Mouse (Mus musculus) C2C12 (cell line): ENCODE measurements around the gene Rabggta. TPM values are rescaled to one million over a fixed set of nuclear protein-coding genes. Genes with fewer than 3 reads are reported as not detected.
A peak's percentile ranks its signal among the peaks of the same experiment; 100 is the strongest.

Experiments used
- H3K27me3 ChIP-seq: one replicate; pipeline ENCODE4 v1.6.1; 2011; ENCODE audit not compliant: control insufficient read depth, insufficient read depth, insufficient read length
- H3K36me3 ChIP-seq: one replicate; pipeline ENCODE4 v1.6.1; 2011; ENCODE audit not compliant: control insufficient read depth, insufficient read depth
- H3K4me3 ChIP-seq: one replicate; pipeline ENCODE4 v1.5.1; 2011; ENCODE audit warnings: mild to moderate bottlenecking, control low read depth; ENCODE audit not compliant: poor library complexity, insufficient read depth, severe bottlenecking
- H3K79me2 ChIP-seq: one replicate; pipeline ENCODE4 v1.6.1; 2011; ENCODE audit not compliant: control insufficient read depth, insufficient read depth
- H3K79me3 ChIP-seq: one replicate; pipeline ENCODE4 v1.6.1; 2011; ENCODE audit warnings: low read depth, control low read depth
- H3ac ChIP-seq: one replicate; pipeline ENCODE3; 2011; ENCODE audit warnings: low read depth; ENCODE audit not compliant: control insufficient read depth, insufficient read length
- CEBPB ChIP-seq: IDR thresholded peaks from one replicate; pipeline ENCODE4 v1.6.1; 2011; ENCODE audit warnings: low read depth, mild to moderate bottlenecking, control low read depth, moderate library complexity
- CTCF ChIP-seq: IDR thresholded peaks from one replicate; pipeline ENCODE4 v1.5.1; 2011; ENCODE audit not compliant: control insufficient read depth, insufficient read depth, insufficient read length
- FOSL1 ChIP-seq: IDR thresholded peaks from one replicate; pipeline ENCODE4 v1.8.0; 2011; ENCODE audit warnings: mild to moderate bottlenecking, low read length; ENCODE audit not compliant: poor library complexity, insufficient read depth, severe bottlenecking
- MAX ChIP-seq: IDR thresholded peaks from one replicate; pipeline ENCODE4 v1.6.1; 2011; ENCODE audit warnings: mild to moderate bottlenecking, control low read depth
- MYOD1 ChIP-seq: IDR thresholded peaks from one replicate; pipeline ENCODE4 v1.6.1; 2011; ENCODE audit warnings: low read depth; ENCODE audit not compliant: control insufficient read depth, insufficient read length
- MYOG ChIP-seq: IDR thresholded peaks from one replicate; pipeline ENCODE4 v1.6.1; 2011; ENCODE audit not compliant: control insufficient read depth, insufficient read length; ENCODE audit errors: extremely low read depth
- USF1 ChIP-seq: IDR thresholded peaks from one replicate; pipeline ENCODE4 v1.6.1; 2011; ENCODE audit warnings: low read depth, mild to moderate bottlenecking, control low read depth, moderate library complexity
- long read RNA-seq, 2 experiments: library from polyadenylated mRNA; unstranded; transcript quantifications; one replicate each; pipeline ENCODE4 v2.0.0; 2019 to 2020
- polyA plus RNA-seq: library from polyadenylated mRNA; unstranded; fragments of >200 nt; fragmentation: generic; extraction: Trizol; gene quantifications from one replicate; pipeline ENCODE4 v1.2.1, GENCODE M21; 2012; ENCODE audit warnings: missing spikeins

Rabggta gene
- 11.9 TPM for polyA plus RNA-seq
- long read RNA-seq, experiment 1, transcript Rabggta-202 (17 exons, 1,886 nt): major isoform, 13 of 23 reads
- long read RNA-seq, experiment 1, partial matches to known transcripts: 3 of 23 reads
- long read RNA-seq, experiment 1, other reads (novel, unspliced or antisense): 6 of 23 reads
- long read RNA-seq, experiment 2, transcript Rabggta-202 (17 exons, 1,886 nt): major isoform, 78 of 118 reads
- long read RNA-seq, experiment 2, transcript Rabggta-203 (16 exons, 2,547 nt): minor isoform, 13 of 118 reads
- long read RNA-seq, experiment 2, partial matches to known transcripts: 12 of 118 reads
- long read RNA-seq, experiment 2, other reads (novel, unspliced or antisense): 14 of 118 reads

DNA sequence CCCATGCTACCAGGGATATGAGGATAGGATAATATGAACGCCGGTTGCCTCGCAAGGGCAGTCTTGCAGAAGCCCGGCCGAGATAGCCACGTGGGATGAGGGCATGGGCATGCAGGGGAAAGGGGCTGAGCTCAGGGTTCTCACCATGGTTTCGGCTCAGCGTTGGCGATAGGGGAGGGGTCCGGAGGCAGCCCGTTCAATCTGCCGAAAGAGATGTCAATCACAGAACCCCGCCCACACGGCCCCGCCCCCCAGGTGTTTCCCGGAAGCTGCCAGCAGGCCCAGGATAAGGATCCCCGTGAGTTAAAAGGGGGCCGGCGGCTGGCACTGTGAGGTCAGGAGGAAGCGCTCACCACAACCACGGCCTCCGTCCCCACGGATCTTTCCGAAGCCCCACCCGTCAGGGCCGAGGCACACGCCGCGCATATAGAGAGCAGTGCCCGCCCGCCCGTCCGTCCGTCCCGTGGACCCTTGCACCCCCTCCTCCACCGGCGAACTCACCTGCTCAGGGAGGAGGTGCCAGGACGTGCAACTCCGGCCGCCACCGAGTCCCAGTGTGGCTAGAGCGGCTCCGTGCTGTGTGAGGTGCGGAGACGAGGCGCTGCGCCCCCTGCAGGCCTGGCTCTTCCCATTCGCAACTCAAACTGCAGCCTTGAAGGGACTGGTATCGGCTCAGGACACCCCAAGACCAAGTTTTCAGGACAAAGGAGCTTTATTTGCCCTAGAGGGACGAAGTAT lies at the start of gene Rabggta:
Rabggta (minus strand) TSS at position 564 of the 738 bp plus-strand sequence.
- peak within 1 kb of the TSS; percentile 43 for H3K4me3 ChIP-seq
- H3K79me2 ChIP-seq: no peaks in the 10 kb centered on the region
- H3ac ChIP-seq: peak within 1 kb of the TSS; percentile 91
- TF ChIP-seq FOSL1: no peak
- no peak for TF ChIP-seq CEBPB
- TF ChIP-seq USF1: no peak
- peak; percentile 99 for TF ChIP-seq CTCF
- peak; percentile 80 for TF ChIP-seq MAX
- TF ChIP-seq MYOD1: no peak
- H3K79me3 ChIP-seq: no peaks in the 10 kb centered on the region
- no peaks in the 10 kb centered on the region for H3K27me3 ChIP-seq
- peaks cover 6% of the 10 kb centered on the region for H3K36me3 ChIP-seq

- H3K4me3 ChIP-seq: no peak overlapping the region
- no peaks in the 10 kb centered on the region for H3K79me3 ChIP-seq
- H3K36me3 ChIP-seq: no peaks in the 10 kb centered on the region
- H3ac ChIP-seq: no peak overlapping the region
- TF ChIP-seq CTCF (no peak), MYOD1 (no peak), MAX (no peak), USF1 (no peak), MYOG (no peak), FOSL1 (no peak), CEBPB (no peak)
- peaks cover 56% of the 10 kb centered on the region for H3K27me3 ChIP-seq
- no peaks in the 10 kb centered on the region for H3K79me2 ChIP-seq
Observed at GRCm38 (mm10) chr14:55769087-55769703, 47.1 kb upstream of the Rabggta start.

DNA sequence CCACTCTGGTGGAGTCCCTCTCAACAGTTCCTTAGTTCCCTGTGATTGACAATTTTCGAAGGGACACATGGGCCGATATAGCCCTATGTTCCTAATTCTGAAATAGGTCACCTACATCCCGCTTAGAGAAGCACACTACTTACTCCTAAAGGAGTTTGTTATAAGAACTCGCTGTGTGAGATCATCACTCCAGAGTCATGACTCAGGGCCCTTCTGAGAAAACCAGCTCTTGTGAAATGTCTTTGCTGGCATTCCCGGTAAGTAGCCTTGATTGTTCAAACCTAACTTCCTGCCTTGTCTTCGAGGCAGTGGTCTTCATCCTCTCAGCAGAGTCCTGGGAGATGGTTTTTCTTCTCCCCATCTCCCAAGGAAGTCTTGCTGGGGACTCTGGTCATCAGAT lies 46.5 kb upstream of the Rabggta start:
- Histone ChIP-seq H3K4me3 (no peak overlapping the region), H3K36me3 (no peaks in the 10 kb centered on the region), H3K79me3 (no peaks in the 10 kb centered on the region), H3K27me3 (peaks cover 54% of the 10 kb centered on the region), H3ac (no peak overlapping the region), H3K79me2 (no peaks in the 10 kb centered on the region)
- TF ChIP-seq USF1 (no peak), MYOD1 (no peak), FOSL1 (no peak), MYOG (no peak), CTCF (no peak), MAX (no peak), CEBPB (no peak)

- H3K79me3 ChIP-seq: no peaks in the 10 kb centered on the region
- TF ChIP-seq USF1 (no peak), MAX (no peak), CEBPB (no peak), CTCF (no peak), FOSL1 (no peak), MYOG (no peak), MYOD1 (no peak)
- no peak overlapping the region for H3ac ChIP-seq
- H3K27me3 ChIP-seq: peaks cover 52% of the 10 kb centered on the region
- no peak overlapping the region for H3K4me3 ChIP-seq
- no peaks in the 10 kb centered on the region for H3K79me2 ChIP-seq
- no peaks in the 10 kb centered on the region for H3K36me3 ChIP-seq
Observed at GRCm38 (mm10) chr14:55767519-55768414, 45.7 kb upstream of the Rabggta start.

- no peak within 1 kb of the TSS for H3K4me3 ChIP-seq
- no peaks in the 10 kb centered on the region for H3K36me3 ChIP-seq
- H3ac ChIP-seq: no peak within 1 kb of the TSS
- no peaks in the 10 kb centered on the region for H3K79me3 ChIP-seq
- H3K27me3 ChIP-seq: peaks cover 57% of the 10 kb centered on the region
- TF ChIP-seq USF1 (no peak), CEBPB (no peak), MYOG (no peak), FOSL1 (no peak), MAX (no peak), MYOD1 (no peak), CTCF (no peak)
- H3K79me2 ChIP-seq: no peaks in the 10 kb centered on the region
Observed at GRCm38 (mm10) chr14:55765696-55766095, 43.6 kb upstream of the Rabggta start, which contains the start of gene Ltb4r1. Gene Ltb4r1, plus strand, starts transcription at chr14:55765962.
